Mouse (Mus musculus) adrenal gland, postnatal 0 days (tissue): ENCODE measurements around the gene Gm5244. TPM values are rescaled to one million over a fixed set of nuclear protein-coding genes. Genes with fewer than 3 reads are reported as not detected.

Experiments
- polyA plus RNA-seq: library from polyadenylated mRNA; unstranded; fragments of >200 nt; fragmentation: Nextera tagmentation; extraction: Ambion mirVana; gene quantifications from 2 replicates; pipeline ENCODE4 v1.2.1, GENCODE M21; 2015

The Gm5244 gene
- not detected in 2 replicates for polyA plus RNA-seq

GRCm38 (mm10) chr19:12846382-12846781, at the start of gene Gm5244:
TSS of gene Gm5244 (plus strand) at chr19:12846682.

GRCm38 (mm10) chr19:12856983-12857382, 10.5 kb downstream of the Gm5244 start, which contains the start of gene Olfr1444:
TSS of gene Olfr1444 (plus strand) at chr19:12857283.

DNA sequence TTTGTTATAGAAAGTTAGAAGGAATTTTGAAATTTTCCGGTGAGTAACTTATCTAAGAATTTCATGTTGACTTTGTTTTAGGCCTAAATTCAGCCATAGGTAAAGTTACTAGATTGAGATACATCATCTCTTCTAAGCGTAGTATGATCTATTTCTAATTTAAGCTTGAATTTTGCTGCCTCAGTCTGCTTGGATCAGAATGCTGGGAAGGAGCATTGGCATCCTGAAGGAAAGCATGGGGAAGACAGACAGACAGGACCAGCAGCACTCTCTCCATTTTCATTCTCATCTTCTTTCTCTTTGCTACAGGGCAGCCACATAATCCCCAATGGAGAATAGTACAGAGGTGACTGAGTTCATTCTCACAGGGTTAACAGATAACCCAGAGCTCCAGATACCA, 37.1 kb downstream of the Gm5244 start, which contains the start of gene Olfr1445:
TSS of gene Olfr1445 (plus strand) at position 301 of the 400 bp plus-strand sequence.

DNA sequence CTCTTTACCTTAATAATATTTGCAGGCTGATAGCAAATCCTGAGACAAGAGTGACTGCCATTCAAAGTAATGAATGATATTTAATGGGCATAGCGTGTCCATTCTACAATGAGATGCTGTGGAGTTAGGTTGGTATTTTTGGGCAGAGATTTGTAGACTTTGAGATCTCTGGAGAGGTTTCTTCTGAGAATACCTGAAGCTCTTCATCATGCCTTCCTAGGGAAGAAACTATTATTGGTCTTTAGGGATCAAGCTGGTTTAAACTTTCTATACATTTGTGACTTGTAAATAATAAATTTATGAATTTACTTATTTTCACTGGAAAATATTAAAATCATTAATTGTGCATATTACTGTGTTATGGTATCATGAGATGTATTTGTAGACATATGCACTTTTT, 46.9 kb downstream of the Gm5244 start, which contains the start of gene Olfr1446:
TSS of gene Olfr1446 (minus strand) at position 101 of the 400 bp plus-strand sequence.

Other genes starting within 250 kb of the Gm5244 start
- gene Gm4952, start 246.7 kb upstream of the Gm5244 start, polyA plus RNA-seq = 5.5 and 10.4 TPM in 2 replicates
- 0.15 and 0.47 TPM in 2 replicates for gene Glyat, start 213.4 kb upstream of the Gm5244 start, polyA plus RNA-seq
- not detected in 2 replicates for gene Olfr1442, start 176.2 kb upstream of the Gm5244 start, polyA plus RNA-seq
- gene Olfr1443, start 168.6 kb upstream of the Gm5244 start, polyA plus RNA-seq = not detected in 2 replicates
- 0.69 and 0.88 TPM in 2 replicates for gene Keg1, start 150.9 kb upstream of the Gm5244 start, polyA plus RNA-seq
- 0.43 and 0.69 TPM in 2 replicates for gene Cntf, start 81.0 kb upstream of the Gm5244 start, polyA plus RNA-seq
- 11.3 and 12.5 TPM in 2 replicates for gene Zfp91, start 50.6 kb upstream of the Gm5244 start, polyA plus RNA-seq
- 3.7 and 5.1 TPM in 2 replicates for gene Lpxn, start 50.5 kb upstream of the Gm5244 start, polyA plus RNA-seq
- not detected in 2 replicates for gene Olfr1444, start 10.6 kb downstream of the Gm5244 start, polyA plus RNA-seq
- not detected in 2 replicates for gene Olfr1445, start 37.2 kb downstream of the Gm5244 start, polyA plus RNA-seq
- not detected in 2 replicates for gene Olfr1446, start 46.8 kb downstream of the Gm5244 start, polyA plus RNA-seq
- not detected in 2 replicates for gene Olfr1447, start 57.1 kb downstream of the Gm5244 start, polyA plus RNA-seq
- not detected in 2 replicates for gene Olfr1448, start 77.7 kb downstream of the Gm5244 start, polyA plus RNA-seq
- gene Olfr1449, start 84.2 kb downstream of the Gm5244 start, polyA plus RNA-seq = not detected in 2 replicates
- gene Olfr1450, start 103.6 kb downstream of the Gm5244 start, polyA plus RNA-seq = not detected in 2 replicates
- not detected in 2 replicates for gene Olfr1451, start 148.3 kb downstream of the Gm5244 start, polyA plus RNA-seq
- not detected in 2 replicates for gene Olfr1453, start 181.6 kb downstream of the Gm5244 start, polyA plus RNA-seq
- not detected in 2 replicates for gene Olfr1454, start 213.9 kb downstream of the Gm5244 start, polyA plus RNA-seq